Mouse (Mus musculus) bone marrow, adult 2 months (tissue): Measurements from ENCODE around the gene Rabac1. TPM values are rescaled to one million over a fixed set of nuclear protein-coding genes. Genes with fewer than 3 reads are reported as not detected.

ENCODE experiments used
- H3K27ac ChIP-seq: fragments of 200-500 bp; 2 replicates; pipeline ENCODE4 v1.5.1; 2012; ENCODE audit warnings: low read depth, mild to moderate bottlenecking, control low read depth, inconsistent platforms, low read length; ENCODE audit not compliant: control insufficient read depth, poor library complexity, insufficient read depth
- H3K4me1 ChIP-seq: fragments of 200-500 bp; 2 replicates; pipeline ENCODE4 v1.6.1; 2011; ENCODE audit warnings: low read length; ENCODE audit not compliant: control insufficient read depth, insufficient read depth
- H3K4me3 ChIP-seq: fragments of 200-500 bp; replicated peaks from 2 replicates; pipeline ENCODE3; 2011; ENCODE audit warnings: mild to moderate bottlenecking, low read depth, low read length, control low read depth; ENCODE audit not compliant: control insufficient read depth
- CTCF ChIP-seq: fragments of 200-500 bp; IDR thresholded peaks from 2 replicates; pipeline ENCODE4 v1.5.1; 2011; ENCODE audit warnings: low read length, control low read depth; ENCODE audit not compliant: control insufficient read depth, insufficient read depth
- POLR2A ChIP-seq: fragments of 200-500 bp; IDR thresholded peaks from 2 replicates; pipeline ENCODE4 v1.6.1; 2011; ENCODE audit warnings: low read depth, mild to moderate bottlenecking, control low read depth, low read length, borderline replicate concordance; ENCODE audit not compliant: control insufficient read depth
- WGBS: fragments of 180-500 bp; shearing (Covaris S2); methylation state at CpG from one replicate; pipeline ENCODE4 v1.1.7; 2018; 5-methylcytosine and 5-hydroxymethylcytosine counted together
- polyA plus RNA-seq: library from polyadenylated mRNA; stranded (reverse); fragments of >200 nt; gene quantifications from 2 replicates; pipeline ENCODE4 v1.2.4, GENCODE M21; 2011; ENCODE audit warnings: low replicate concordance; ENCODE audit not compliant: missing spikeins, insufficient read depth, insufficient read length

Rabac1 gene
- 31.0 and 76.4 TPM in 2 replicates for polyA plus RNA-seq

GRCm38 (mm10) chr7:24971972-24972893 is at the start of gene Rabac1:
Gene Rabac1 (minus strand): TSS chr7:24972754.
- H3K4me3 ChIP-seq, result peak within 1 kb of the TSS; percentile 83
- WGBS, result under 1% methylated on average over 45 of the region's 45 CpGs
- peaks cover 3% of the 10 kb centered on the region; the same call in 1 of the 2 replicates for H3K4me1 ChIP-seq
- peak; percentile 13; the same call in 1 of the 2 replicates for TF ChIP-seq CTCF
- peak; percentile 64; the same call in 1 of the 2 replicates for TF ChIP-seq POLR2A
- H3K27ac ChIP-seq, result peak within 1 kb of the TSS; percentile 77

GRCm38 (mm10) chr7:25011592-25011991 is 39.0 kb upstream of the Rabac1 start:
- 85% methylated on average over 7 of the region's 7 CpGs for WGBS

GRCm38 (mm10) chr7:25010090-25010913 is 37.7 kb upstream of the Rabac1 start:
- Histone ChIP-seq H3K4me1 (peaks cover 4% of the 10 kb centered on the region; the same call in 1 of the 2 replicates), H3K4me3 (no peak overlapping the region), H3K27ac (no peak overlapping the region)
- 3% methylated on average over 97 of the region's 97 CpGs for WGBS
- TF ChIP-seq CTCF, result peak; percentile 51; the same call in 1 of the 2 replicates
- TF ChIP-seq POLR2A, result no peak

More at GRCm38 (mm10) chr7:25011592-25011991, 39.0 kb upstream of the Rabac1 start:
- no peak for TF ChIP-seq POLR2A
- TF ChIP-seq CTCF, result no peak
- Histone ChIP-seq H3K4me1 (peaks cover 4% of the 10 kb centered on the region; the same call in 1 of the 2 replicates), H3K27ac (no peak overlapping the region), H3K4me3 (no peak overlapping the region)

GRCm38 (mm10) chr7:25009099-25009700 is 36.6 kb upstream of the Rabac1 start:
- WGBS, result 22% methylated on average over 20 of the region's 20 CpGs
- Histone ChIP-seq H3K27ac (no peak overlapping the region), H3K4me1 (peaks cover 4% of the 10 kb centered on the region; the same call in 1 of the 2 replicates), H3K4me3 (no peak overlapping the region)
- TF ChIP-seq POLR2A (no peak), CTCF (no peak)

- WGBS, result 2% methylated on average over 17 of the region's 17 CpGs
- Histone ChIP-seq H3K27ac (no peak overlapping the region), H3K4me3 (no peak overlapping the region), H3K4me1 (peaks cover 4% of the 10 kb centered on the region; the same call in 1 of the 2 replicates)
- TF ChIP-seq POLR2A (no peak), CTCF (no peak)
These were observed 36.1 kb upstream of the Rabac1 start for GRCm38 (mm10) chr7:25008635-25009034.

- Histone ChIP-seq H3K27ac (no peak overlapping the region), H3K4me1 (peaks cover 4% of the 10 kb centered on the region; the same call in 1 of the 2 replicates), H3K4me3 (no peak overlapping the region)
- TF ChIP-seq POLR2A, result no peak
- no peak for TF ChIP-seq CTCF
- 35% methylated on average over 8 of the region's 8 CpGs for WGBS
These were observed 35.2 kb upstream of the Rabac1 start for GRCm38 (mm10) chr7:25007609-25008374.
